Mouse (Mus musculus) gastrocnemius, postnatal 4 days (tissue): ENCODE measurements at regions not wholly inside any gene's neighbourhood (a gene's known extent, or its start where the extent isn't known, plus 50 kb on each side); places are given as distances from the start of the nearest gene placed in this dataset.

Experiments used
- DNase-seq, 2 experiments: peaks; one replicate each; pipeline ENCODE4 v3.0.0; 2021 to 2022; ENCODE audit warnings: low spot score in 2 of 2, mixed read lengths in 2 of 2

GRCm38 (mm10) chr13:90823877-90824276, 81.3 kb downstream of the Atp6ap1l start:
- no peak for DNase-seq

GRCm38 (mm10) chr13:90821898-90822297, 83.3 kb downstream of the Atp6ap1l start:
- DNase-seq = no peak

- no peak for DNase-seq
These were observed 84.7 kb downstream of the Atp6ap1l start for GRCm38 (mm10) chr13:90820453-90820852.

- DNase-seq = no peak
These were observed 85.2 kb downstream of the Atp6ap1l start for GRCm38 (mm10) chr13:90819934-90820333.

- peak in 1 of 2 experiments; percentile 4 for DNase-seq
These were observed 90.8 kb downstream of the Atp6ap1l start for GRCm38 (mm10) chr13:90814174-90814865.

- no peak for DNase-seq
These were observed 95.1 kb downstream of the Atp6ap1l start for GRCm38 (mm10) chr13:90810011-90810410.

GRCm38 (mm10) chr13:90799641-90800040, 105.5 kb downstream of the Atp6ap1l start:
- DNase-seq = no peak

GRCm38 (mm10) chr13:90798791-90799542, 106.2 kb downstream of the Atp6ap1l start:
- no peak for DNase-seq

GRCm38 (mm10) chr13:90798381-90798780, 106.8 kb downstream of the Atp6ap1l start:
- DNase-seq = no peak

GRCm38 (mm10) chr13:90797209-90797608, 107.9 kb downstream of the Atp6ap1l start:
- DNase-seq = no peak

GRCm38 (mm10) chr13:90796809-90797208, 108.3 kb downstream of the Atp6ap1l start:
- DNase-seq = no peak

GRCm38 (mm10) chr13:90782435-90782834, 122.7 kb downstream of the Atp6ap1l start:
- DNase-seq = no peak

GRCm38 (mm10) chr13:90781974-90782373, 123.2 kb downstream of the Atp6ap1l start:
- DNase-seq = no peak

GRCm38 (mm10) chr13:90777952-90778298, 127.2 kb downstream of the Atp6ap1l start:
- no peak for DNase-seq

GRCm38 (mm10) chr13:90777123-90777951, 127.8 kb downstream of the Atp6ap1l start:
- DNase-seq = no peak

GRCm38 (mm10) chr13:90762154-90762553, 143.0 kb downstream of the Atp6ap1l start:
- DNase-seq = no peak

GRCm38 (mm10) chr13:90760516-90761050, 144.6 kb downstream of the Atp6ap1l start:
- DNase-seq = no peak

GRCm38 (mm10) chr13:90754451-90754850, 150.7 kb downstream of the Atp6ap1l start:
- DNase-seq = no peak

- no peak for DNase-seq
These were observed 155.4 kb downstream of the Atp6ap1l start for GRCm38 (mm10) chr13:90749741-90750140.

GRCm38 (mm10) chr13:90745063-90745462, 160.1 kb downstream of the Atp6ap1l start:
- peak in 1 of 2 experiments; percentile 31 for DNase-seq

GRCm38 (mm10) chr13:90742615-90743402, 162.3 kb downstream of the Atp6ap1l start:
- DNase-seq = peak in 1 of 2 experiments; percentile 49
